Mouse (Mus musculus) midbrain, postnatal 0 days (tissue): ENCODE data around the gene Fbxw4. TPM values are rescaled to one million over a fixed set of nuclear protein-coding genes. Genes with fewer than 3 reads are reported as not detected.

Experiments used
- ATAC-seq: fragments of 200-750 bp; cut with Nextera tagmentation; 2 replicates; pipeline ENCODE4 v1.8.0; 2017; ENCODE audit warnings: moderate number of reproducible peaks, mild to moderate bottlenecking, moderate TSS enrichment, moderate library complexity; ENCODE audit not compliant: low FRiP score
- DNase-seq: peaks from one replicate; pipeline ENCODE4 v3.0.0-alpha.2; 2015; ENCODE audit warnings: low spot score
- H3K27ac ChIP-seq: fragments of 300-500 bp; sonication (generic); 2 replicates; pipeline ENCODE4 v1.5.1; 2014; ENCODE audit warnings: low read depth, mild to moderate bottlenecking, low read length, mixed read lengths
- H3K27me3 ChIP-seq: fragments of 300-500 bp; sonication (generic); 2 replicates; pipeline ENCODE4 v1.6.1; 2014; ENCODE audit warnings: low read length, control low read depth, mixed read lengths; ENCODE audit not compliant: insufficient read depth
- H3K36me3 ChIP-seq: fragments of 300-500 bp; sonication (generic); 2 replicates; pipeline ENCODE4 v1.6.1; 2014; ENCODE audit warnings: low read length, control low read depth, mixed read lengths; ENCODE audit not compliant: insufficient read depth
- H3K4me1 ChIP-seq: fragments of 300-500 bp; sonication (generic); 2 replicates; pipeline ENCODE4 v1.6.1; 2014; ENCODE audit warnings: mild to moderate bottlenecking, control low read depth, antibody characterized with exemption, low read length, mixed read lengths; ENCODE audit not compliant: insufficient read depth
- H3K4me2 ChIP-seq: fragments of 300-500 bp; sonication (generic); 2 replicates; pipeline ENCODE4 v1.6.1; 2014; ENCODE audit warnings: low read depth, mild to moderate bottlenecking, low read length, mixed read lengths; ENCODE audit not compliant: poor library complexity, severe bottlenecking
- H3K4me3 ChIP-seq: fragments of 300-500 bp; sonication (generic); 2 replicates; pipeline ENCODE4 v1.5.1; 2014; ENCODE audit warnings: low read depth, mild to moderate bottlenecking, low read length, moderate library complexity
- H3K9ac ChIP-seq: fragments of 300-500 bp; sonication (generic); replicated peaks from 2 replicates; pipeline ENCODE4 v1.6.1; 2014; ENCODE audit warnings: mild to moderate bottlenecking, low read length, moderate library complexity, mixed read lengths; ENCODE audit not compliant: poor library complexity, severe bottlenecking
- H3K9me3 ChIP-seq: fragments of 300-500 bp; sonication (generic); 2 replicates; pipeline ENCODE4 v1.6.1; 2016; ENCODE audit warnings: low read length, control low read depth
- CTCF ChIP-seq: IDR thresholded peaks from 2 replicates; pipeline ENCODE4 v1.5.1; 2016; ENCODE audit warnings: antibody characterized with exemption, mild to moderate bottlenecking
- WGBS: fragments of 180-500 bp; shearing (Covaris S2); extraction: QIAGEN DNeasy Blood & Tissue Kit; methylation state at CpG from one replicate; pipeline ENCODE4 v1.1.7; 2014; 5-methylcytosine and 5-hydroxymethylcytosine counted together
- polyA plus RNA-seq: library from polyadenylated mRNA; unstranded; fragments of >200 nt; fragmentation: Nextera tagmentation; extraction: Ambion mirVana; gene quantifications from 2 replicates; pipeline ENCODE4 v1.2.1, GENCODE M21; 2015
- total RNA-seq: library from RNA; depleted of rRNA; stranded (reverse); fragments of >200 nt; gene quantifications from 2 replicates; pipeline ENCODE4 v1.2.3, GENCODE M21; 2014

The Fbxw4 gene
- total and polyA plus RNA-seq, 2 experiments from 2014 or later, result 5.6 to 41.8 TPM

- 0 out of 2 replicates have a peak, but pooled peaks cover 10% of the 10 kb centered on the region for H3K4me1 ChIP-seq
- TF ChIP-seq CTCF, result peak; percentile 90
Observed at GRCm38 (mm10) chr19:45544925-45545321, 115.2 kb downstream of the Fbxw4 start.

GRCm38 (mm10) chr19:45544152-45544924 lies 115.8 kb downstream of the Fbxw4 start:
- Histone ChIP-seq H3K27me3 (peaks cover 35% of the 10 kb centered on the region), H3K9ac (0 out of 2 replicates have a peak overlapping the region, but pooled peaks have one; percentile 19), H3K9me3 (no peaks in the 10 kb centered on the region), H3K4me3 (peak overlapping the region; percentile 33), H3K4me2 (peak overlapping the region; percentile 87), H3K36me3 (no peaks in the 10 kb centered on the region), H3K27ac (no peak overlapping the region), H3K4me1 (0 out of 2 replicates have a peak, but pooled peaks cover 10% of the 10 kb centered on the region)
- WGBS, result 2% methylated on average over 18 of the region's 26 CpGs
- no peak for TF ChIP-seq CTCF
- DNase-seq, result no peak
- no peak for ATAC-seq

More at GRCm38 (mm10) chr19:45544925-45545321, 115.2 kb downstream of the Fbxw4 start:
- H3K36me3 ChIP-seq, result no peaks in the 10 kb centered on the region
- H3K27me3 ChIP-seq, result peaks cover 35% of the 10 kb centered on the region
- no peak overlapping the region for H3K27ac ChIP-seq
- H3K9me3 ChIP-seq, result no peaks in the 10 kb centered on the region
- peak overlapping the region; percentile 33 for H3K4me3 ChIP-seq
- whole genome bisulfite sequencing, result under 1% methylated on average over 30 of the region's 30 CpGs
- H3K9ac ChIP-seq, result 0 out of 2 replicates have a peak overlapping the region, but pooled peaks have one; percentile 19
- DNase-seq (peak; percentile 86), ATAC-seq (peak; percentile 54)
- peak overlapping the region; percentile 87 for H3K4me2 ChIP-seq

DNA sequence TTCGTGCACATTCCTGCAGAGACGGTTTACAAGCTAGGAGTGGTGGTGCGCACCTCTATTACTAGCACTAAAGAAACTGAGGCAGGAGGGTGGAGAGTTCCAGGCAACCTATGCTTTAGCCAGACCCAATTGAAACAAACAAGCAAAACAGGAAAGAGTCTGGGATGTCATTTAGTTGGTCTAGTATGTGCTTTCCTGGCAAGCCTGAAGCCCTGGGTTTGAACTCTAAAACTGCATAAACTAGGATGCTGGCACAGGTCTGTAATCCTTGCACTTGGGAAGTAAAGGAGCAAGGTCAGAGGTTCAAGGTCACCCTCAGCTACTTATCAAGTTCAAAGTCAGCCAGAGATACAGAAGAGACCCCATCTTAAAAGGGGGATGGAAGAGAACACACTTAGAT lies 118.1 kb downstream of the Fbxw4 start:
- ATAC-seq (no peak), DNase-seq (no peak)
- 0 out of 2 replicates have a peak overlapping the region, but pooled peaks have one; percentile 8 for H3K27ac ChIP-seq
- peak overlapping the region; percentile 51 for H3K9ac ChIP-seq
- peaks cover 30% of the 10 kb centered on the region for H3K27me3 ChIP-seq
- peak overlapping the region; percentile 86 for H3K4me2 ChIP-seq
- TF ChIP-seq CTCF, result no peak
- 0 out of 2 replicates have a peak, but pooled peaks cover 10% of the 10 kb centered on the region for H3K4me1 ChIP-seq
- H3K36me3 ChIP-seq, result no peaks in the 10 kb centered on the region
- 10% methylated on average over 3 of the region's 3 CpGs for WGBS
- H3K4me3 ChIP-seq, result peak overlapping the region; percentile 40
- no peaks in the 10 kb centered on the region for H3K9me3 ChIP-seq

DNA sequence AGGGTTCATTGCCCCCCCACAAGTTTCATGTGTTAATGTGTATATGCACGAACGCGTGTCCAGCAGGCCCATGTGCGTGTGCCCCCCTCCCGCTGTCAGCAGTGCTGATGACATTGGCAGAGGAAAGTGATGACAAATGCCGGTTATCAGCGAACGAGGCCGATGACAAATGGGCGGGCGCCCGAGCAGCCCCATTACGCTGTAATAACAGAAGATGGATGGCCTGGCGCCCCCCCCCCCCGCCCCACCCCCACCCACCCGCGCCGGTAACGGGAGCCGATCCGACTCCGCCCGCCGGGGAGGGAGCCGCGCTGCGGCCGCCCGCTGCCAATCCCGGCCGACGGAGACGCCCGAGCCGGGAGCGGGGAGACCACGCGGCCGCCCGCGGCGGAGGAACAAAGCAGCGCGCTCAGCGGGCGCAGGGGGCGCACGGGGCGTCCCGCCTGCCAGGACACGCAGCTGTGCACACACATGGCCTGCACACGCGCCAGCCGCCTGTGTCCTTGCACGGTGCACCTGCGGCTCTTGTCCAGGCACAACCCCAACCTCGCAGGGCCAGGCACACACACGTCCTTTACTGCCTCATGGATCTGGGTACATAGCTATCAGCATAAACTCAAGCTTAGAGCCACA lies 118.6 kb downstream of the Fbxw4 start:
- peak; percentile 65 for ATAC-seq
- Histone ChIP-seq H3K4me1 (0 out of 2 replicates have a peak, but pooled peaks cover 10% of the 10 kb centered on the region), H3K4me2 (peak overlapping the region; percentile 86), H3K9ac (peak overlapping the region; percentile 51), H3K27me3 (peaks cover 28% of the 10 kb centered on the region), H3K4me3 (peak overlapping the region; percentile 40), H3K36me3 (no peaks in the 10 kb centered on the region), H3K9me3 (no peaks in the 10 kb centered on the region), H3K27ac (0 out of 2 replicates have a peak overlapping the region, but pooled peaks have one; percentile 8)
- peak; percentile 74 for DNase-seq
- TF ChIP-seq CTCF, result peak; percentile 27; the same call in 1 of the 2 replicates
- WGBS, result 0% methylated on average over 42 of the region's 58 CpGs

- no peak; the same call in 1 of the 2 replicates for TF ChIP-seq CTCF
- Histone ChIP-seq H3K36me3 (no peaks in the 10 kb centered on the region), H3K4me2 (peak overlapping the region; percentile 86), H3K4me1 (0 out of 2 replicates have a peak, but pooled peaks cover 10% of the 10 kb centered on the region), H3K9ac (peak overlapping the region; percentile 51), H3K4me3 (peak overlapping the region; percentile 40), H3K27me3 (peaks cover 21% of the 10 kb centered on the region), H3K9me3 (no peaks in the 10 kb centered on the region), H3K27ac (no peak overlapping the region)
- DNase-seq, result peak; percentile 50
- 29% methylated on average over 8 of the region's 8 CpGs for WGBS
- ATAC-seq, result peak; percentile 20
Observed at GRCm38 (mm10) chr19:45540657-45541408, 119.3 kb downstream of the Fbxw4 start.
